Mouse (Mus musculus): ENCODE results near the gene Rad9b. TPM values are rescaled to one million over a fixed set of nuclear protein-coding genes. Genes with fewer than 3 reads are reported as not detected.

Gene Rad9b
- total and polyA plus RNA-seq, 2 experiments from 2014 or later: 8.3 to 15.0 TPM

DNA sequence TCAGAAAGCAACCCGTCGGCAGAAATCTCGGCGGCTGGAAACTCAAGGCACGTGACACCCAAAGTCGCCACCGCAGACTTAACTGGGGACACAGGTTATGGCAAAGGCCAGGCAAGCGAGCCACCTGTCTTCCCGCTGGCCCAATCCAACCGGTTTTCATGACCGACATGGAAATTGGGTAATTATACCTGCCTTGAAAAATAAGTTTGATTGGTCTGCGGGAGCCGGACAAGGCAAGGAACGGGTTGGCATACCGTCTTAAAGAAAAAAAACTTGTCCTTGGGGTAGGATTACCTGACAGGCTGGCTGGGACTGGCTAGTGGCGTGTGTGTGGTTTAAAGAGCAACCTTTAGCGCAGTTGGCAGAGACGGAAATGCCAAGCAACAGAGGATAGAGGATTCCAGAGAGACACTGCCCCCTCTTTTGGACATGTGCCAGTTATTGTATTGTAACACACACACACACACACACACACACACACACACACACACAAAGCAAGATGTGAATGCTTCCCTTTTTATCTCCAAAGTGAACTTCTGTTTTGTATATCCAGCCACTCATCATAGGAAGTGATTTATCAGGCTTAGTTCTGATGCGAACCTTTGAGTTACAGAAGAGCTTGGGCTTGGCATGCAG lies 73.1 kb downstream of the Rad9b start:
- Histone ChIP-seq H3K27ac (no peak overlapping the region), H3K4me1 (ENCODE audit: insufficient read depth, low read length) (peaks cover 8% of the 10 kb centered on the region), H3K27me3 (ENCODE audit: insufficient read depth, low read length) (no peaks in the 10 kb centered on the region), H3K36me3 (ENCODE audit: insufficient read depth, low read length) (no peaks in the 10 kb centered on the region), H3K4me3 (ENCODE audit: low read length) (no peak overlapping the region), H3K9me3 (ENCODE audit: low read length) (no peaks in the 10 kb centered on the region), H3K9ac (replicated peaks; ENCODE audit: low read length) (no peak overlapping the region), H3K4me2 (ENCODE audit: low read depth, low read length) (peak overlapping the region; percentile 24; the same call in 1 of the 2 replicates)
- ATAC-seq (no peak), DNase-seq (ENCODE audit: low spot score) (peak; percentile 42)
- WGBS: 37% methylated on average over 19 of the region's 19 CpGs
- no peak for TF ChIP-seq CTCF (IDR thresholded peaks at IDR 0.05; ENCODE audit: low read depth)

DNA sequence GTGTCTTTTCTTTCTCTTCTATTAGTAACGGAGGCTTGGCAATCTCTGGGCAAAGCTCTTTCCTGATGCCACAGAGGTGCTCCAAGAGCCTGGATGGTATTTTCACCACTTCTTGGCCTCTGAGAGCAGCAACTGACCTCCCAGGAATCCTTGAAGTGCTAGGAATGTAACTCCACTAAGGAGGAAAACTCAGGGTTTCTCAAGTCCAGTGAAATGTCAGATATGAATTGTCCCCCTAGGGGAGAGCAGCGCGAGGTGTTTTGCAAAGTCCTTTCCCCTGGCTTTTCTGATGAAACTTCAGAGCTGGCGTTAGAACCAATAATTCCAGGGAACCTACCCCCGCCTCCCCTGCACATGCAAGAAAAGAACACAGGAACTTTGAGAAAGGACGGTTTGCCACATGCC lies 73.6 kb downstream of the Rad9b start:
- Histone ChIP-seq H3K27ac (no peak overlapping the region), H3K4me1 (ENCODE audit: insufficient read depth, low read length) (peaks cover 3% of the 10 kb centered on the region), H3K36me3 (ENCODE audit: insufficient read depth, low read length) (no peaks in the 10 kb centered on the region), H3K4me2 (ENCODE audit: low read depth, low read length) (peak overlapping the region; percentile 24; the same call in 1 of the 2 replicates), H3K27me3 (ENCODE audit: insufficient read depth, low read length) (no peaks in the 10 kb centered on the region), H3K9ac (replicated peaks; ENCODE audit: low read length) (no peak overlapping the region), H3K4me3 (ENCODE audit: low read length) (no peak overlapping the region), H3K9me3 (ENCODE audit: low read length) (no peaks in the 10 kb centered on the region)
- WGBS: 41% methylated on average over 6 of the region's 6 CpGs
- peak; percentile 17; the same call in 1 of the 2 replicates for TF ChIP-seq CTCF (IDR thresholded peaks at IDR 0.05; ENCODE audit: low read depth)
- ATAC-seq: no peak
- DNase-seq (ENCODE audit: low spot score): no peak

DNA sequence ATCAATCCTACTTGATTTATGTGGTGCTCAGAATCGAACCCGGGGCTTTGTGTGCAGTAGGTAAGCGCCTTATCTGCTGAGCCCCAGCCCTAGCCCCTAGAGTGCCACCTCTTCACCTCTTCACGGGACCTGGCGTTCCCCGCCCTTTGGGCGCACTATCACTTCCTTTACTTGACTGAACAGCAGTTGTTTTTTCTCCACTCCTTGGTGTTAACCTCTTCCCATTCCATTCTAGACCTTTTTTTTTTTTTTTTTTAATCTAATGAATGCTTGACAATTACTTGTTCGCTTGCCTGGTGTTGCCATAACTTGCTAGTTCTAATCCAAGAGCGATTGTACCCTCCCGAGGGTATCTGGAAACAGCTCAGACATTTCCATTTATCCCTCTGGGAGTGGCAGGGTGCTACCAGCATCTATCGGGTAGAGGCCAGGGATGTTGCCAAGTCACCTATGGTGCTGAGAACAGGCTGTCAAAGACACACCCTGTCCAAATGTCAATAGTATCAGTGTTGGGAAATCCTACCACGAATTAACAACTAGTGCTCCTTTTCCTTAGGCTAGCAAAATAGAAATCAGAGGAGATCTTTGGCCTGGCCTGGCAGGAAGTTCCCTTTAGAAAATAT lies 74.1 kb downstream of the Rad9b start:
- H3K4me2 ChIP-seq (ENCODE audit: low read depth, low read length): no peak overlapping the region
- 77% methylated on average over 12 of the region's 12 CpGs for WGBS
- no peak overlapping the region for H3K27ac ChIP-seq
- H3K27me3 ChIP-seq (ENCODE audit: insufficient read depth, low read length): no peaks in the 10 kb centered on the region
- no peak overlapping the region for H3K4me3 ChIP-seq (ENCODE audit: low read length)
- H3K36me3 ChIP-seq (ENCODE audit: insufficient read depth, low read length): no peaks in the 10 kb centered on the region
- no peaks in the 10 kb centered on the region for H3K9me3 ChIP-seq (ENCODE audit: low read length)
- no peak for DNase-seq (ENCODE audit: low spot score)
- no peak for ATAC-seq
- H3K9ac ChIP-seq (replicated peaks; ENCODE audit: low read length): no peak overlapping the region
- TF ChIP-seq CTCF (IDR thresholded peaks at IDR 0.05; ENCODE audit: low read depth): no peak
- no peaks in the 10 kb centered on the region for H3K4me1 ChIP-seq (ENCODE audit: insufficient read depth, low read length)

DNA sequence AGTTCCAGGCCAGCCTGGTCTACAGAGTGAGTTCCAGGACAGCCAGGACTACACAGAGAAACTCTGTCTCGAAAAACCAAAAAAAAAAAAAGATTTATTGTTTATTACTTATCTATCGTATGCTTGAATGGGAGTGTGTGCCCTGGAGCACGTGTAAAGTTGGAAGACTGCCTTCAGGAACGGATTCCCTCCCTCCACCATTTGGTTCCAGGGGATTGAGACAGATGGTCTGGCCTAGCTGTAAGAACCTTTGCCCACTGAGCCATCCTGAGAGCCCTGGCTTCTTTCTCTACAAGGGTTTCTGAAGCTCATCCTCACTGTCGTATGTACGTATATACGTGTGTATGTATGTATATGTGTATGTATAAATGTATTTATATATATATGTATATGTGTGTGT lies 75.1 kb downstream of the Rad9b start:
- no peaks in the 10 kb centered on the region for H3K27me3 ChIP-seq (ENCODE audit: insufficient read depth, low read length)
- H3K36me3 ChIP-seq (ENCODE audit: insufficient read depth, low read length): no peaks in the 10 kb centered on the region
- no peak overlapping the region for H3K4me2 ChIP-seq (ENCODE audit: low read depth, low read length)
- H3K9me3 ChIP-seq (ENCODE audit: low read length): no peaks in the 10 kb centered on the region
- H3K4me1 ChIP-seq (ENCODE audit: insufficient read depth, low read length): no peaks in the 10 kb centered on the region
- DNase-seq (ENCODE audit: low spot score) (no peak), ATAC-seq (no peak)
- no peak overlapping the region for H3K4me3 ChIP-seq (ENCODE audit: low read length)
- H3K9ac ChIP-seq (replicated peaks; ENCODE audit: low read length): no peak overlapping the region
- H3K27ac ChIP-seq: no peak overlapping the region
- no peak for TF ChIP-seq CTCF (IDR thresholded peaks at IDR 0.05; ENCODE audit: low read depth)
- 68% methylated on average over 7 of the region's 7 CpGs for WGBS

DNA sequence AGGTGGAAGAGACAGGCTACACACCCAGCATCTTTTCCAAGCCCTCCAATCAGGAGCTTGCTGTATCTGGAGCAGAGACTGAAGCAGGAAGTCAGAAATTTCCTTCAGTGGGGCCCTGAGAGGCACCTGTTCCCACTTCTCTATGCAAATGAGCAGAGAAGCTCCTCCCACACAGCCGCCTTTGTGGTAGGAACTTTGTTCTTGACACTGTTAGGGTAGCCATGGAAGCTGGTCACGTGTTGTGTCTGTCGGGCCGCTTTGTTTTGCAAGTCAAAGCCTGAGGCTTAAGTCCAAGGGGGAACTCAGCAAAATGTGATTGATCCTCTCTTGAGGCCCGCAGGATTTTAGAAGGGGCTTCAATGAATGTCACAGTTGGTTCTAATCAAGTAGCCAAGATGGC lies 79.2 kb downstream of the Rad9b start:
- no peak overlapping the region for H3K4me2 ChIP-seq (ENCODE audit: low read depth, low read length)

More for the DNA sequence above, 79.2 kb downstream of the Rad9b start:
- Histone ChIP-seq H3K9me3 (ENCODE audit: low read length) (no peaks in the 10 kb centered on the region), H3K27me3 (ENCODE audit: insufficient read depth, low read length) (no peaks in the 10 kb centered on the region), H3K9ac (replicated peaks; ENCODE audit: low read length) (no peak overlapping the region), H3K36me3 (ENCODE audit: insufficient read depth, low read length) (no peaks in the 10 kb centered on the region), H3K4me1 (ENCODE audit: insufficient read depth, low read length) (no peaks in the 10 kb centered on the region), H3K27ac (no peak overlapping the region), H3K4me3 (ENCODE audit: low read length) (no peak overlapping the region)
- DNase-seq (ENCODE audit: low spot score) (no peak), ATAC-seq (no peak)
- WGBS: 7% methylated on average over 5 of the region's 5 CpGs
- TF ChIP-seq CTCF (IDR thresholded peaks at IDR 0.05; ENCODE audit: low read depth): no peak

Other genes starting within 250 kb of the Rad9b start
- 0.04 and 0.16 TPM in 2 replicates for gene Ccdc63, start 213.4 kb downstream of the Rad9b start, total RNA-seq (2014; rRNA removed)
- gene Ccdc63, start 213.4 kb downstream of the Rad9b start, polyA plus RNA-seq (2015; fragmentation: Nextera tagmentation; extraction: Ambion mirVana): 0.23 TPM in 1 of 2 replicates, not detected in the other
- gene Ppp1cc, start 196.0 kb downstream of the Rad9b start, total RNA-seq (2014; rRNA removed): 205 and 207 TPM in 2 replicates
- gene Ppp1cc, start 196.0 kb downstream of the Rad9b start, polyA plus RNA-seq (2015; fragmentation: Nextera tagmentation; extraction: Ambion mirVana): 177 and 184 TPM in 2 replicates
- gene Hvcn1, start 147.4 kb downstream of the Rad9b start, total RNA-seq (2014; rRNA removed): 1.7 and 2.2 TPM in 2 replicates
- 0.94 and 1.1 TPM in 2 replicates for gene Hvcn1, start 147.4 kb downstream of the Rad9b start, polyA plus RNA-seq (2015; fragmentation: Nextera tagmentation; extraction: Ambion mirVana)
- gene Tctn1, start 89.8 kb downstream of the Rad9b start, total RNA-seq (2014; rRNA removed): 30.3 and 30.6 TPM in 2 replicates
- 6.5 TPM in 2 replicates for gene Tctn1, start 89.8 kb downstream of the Rad9b start, polyA plus RNA-seq (2015; fragmentation: Nextera tagmentation; extraction: Ambion mirVana)
- 15.8 and 18.7 TPM in 2 replicates for gene Pptc7, start 69.9 kb downstream of the Rad9b start, total RNA-seq (2014; rRNA removed)
- gene Pptc7, start 69.9 kb downstream of the Rad9b start, polyA plus RNA-seq (2015; fragmentation: Nextera tagmentation; extraction: Ambion mirVana): 6.9 and 7.2 TPM in 2 replicates
- 90.5 and 111 TPM in 2 replicates for gene Vps29, start 136 bp upstream of the Rad9b start, total RNA-seq (2014; rRNA removed)
- gene Vps29, start 136 bp upstream of the Rad9b start, polyA plus RNA-seq (2015; fragmentation: Nextera tagmentation; extraction: Ambion mirVana): 344 and 353 TPM in 2 replicates
- gene Gpn3, start 17.6 kb upstream of the Rad9b start, total RNA-seq (2014; rRNA removed): 19.5 and 49.9 TPM in 2 replicates
- gene Gpn3, start 17.6 kb upstream of the Rad9b start, polyA plus RNA-seq (2015; fragmentation: Nextera tagmentation; extraction: Ambion mirVana): 43.0 and 44.3 TPM in 2 replicates
- 107 and 121 TPM in 2 replicates for gene Fam216a, start 18.1 kb upstream of the Rad9b start, total RNA-seq (2014; rRNA removed)
- gene Fam216a, start 18.1 kb upstream of the Rad9b start, polyA plus RNA-seq (2015; fragmentation: Nextera tagmentation; extraction: Ambion mirVana): 138 and 140 TPM in 2 replicates
- 141 and 163 TPM in 2 replicates for gene Arpc3, start 37.6 kb upstream of the Rad9b start, total RNA-seq (2014; rRNA removed)
- 133 and 144 TPM in 2 replicates for gene Arpc3, start 37.6 kb upstream of the Rad9b start, polyA plus RNA-seq (2015; fragmentation: Nextera tagmentation; extraction: Ambion mirVana)
- 26.1 and 32.0 TPM in 2 replicates for gene Anapc7, start 67.5 kb upstream of the Rad9b start, total RNA-seq (2014; rRNA removed)
- gene Anapc7, start 67.5 kb upstream of the Rad9b start, polyA plus RNA-seq (2015; fragmentation: Nextera tagmentation; extraction: Ambion mirVana): 44.0 and 44.6 TPM in 2 replicates
- gene Atp2a2, start 148.0 kb upstream of the Rad9b start, total RNA-seq (2014; rRNA removed): 200 and 204 TPM in 2 replicates
- 46.2 and 47.4 TPM in 2 replicates for gene Atp2a2, start 148.0 kb upstream of the Rad9b start, polyA plus RNA-seq (2015; fragmentation: Nextera tagmentation; extraction: Ambion mirVana)